Mouse (Mus musculus) CH12.LX (cell line): ENCODE results near the gene Cdk2ap1. TPM values are rescaled to one million over a fixed set of nuclear protein-coding genes. Genes with fewer than 3 reads are reported as not detected.

Source experiments
- DNase-seq: peaks from one replicate; pipeline ENCODE4 v3.0.0-alpha.2; 2013; ENCODE audit errors: extremely low read depth
- H3K27ac ChIP-seq: 2 replicates; pipeline ENCODE4 v1.5.1; 2012; ENCODE audit warnings: low read depth, mild to moderate bottlenecking, control low read depth, moderate library complexity; ENCODE audit not compliant: insufficient read depth
- H3K27me3 ChIP-seq: replicated peaks from 2 replicates; pipeline ENCODE3; 2012; ENCODE audit warnings: inconsistent platforms
- H3K36me3 ChIP-seq, 2 experiments: replicated peaks in 1 of 2; 2 replicates each; pipeline versions ENCODE3 to v1.6.1; 2012; ENCODE audit warnings: inconsistent platforms in 1 of 2, low read length in 1 of 2, mild to moderate bottlenecking in 1 of 2, mixed read lengths in 1 of 2, moderate library complexity in 1 of 2; ENCODE audit not compliant: control insufficient read depth in 1 of 2, insufficient read depth in 1 of 2
- H3K4me1 ChIP-seq, 2 experiments: 2 replicates each; pipeline ENCODE4 v1.6.1; 2012; ENCODE audit warnings: inconsistent platforms in 1 of 2, moderate library complexity in 1 of 2; ENCODE audit not compliant: insufficient read depth in 2 of 2, control insufficient read depth in 1 of 2
- H3K4me2 ChIP-seq: 2 replicates; pipeline ENCODE4 v1.6.1; 2012; ENCODE audit warnings: low read depth, mild to moderate bottlenecking, control low read depth; ENCODE audit not compliant: poor library complexity, insufficient read depth, severe bottlenecking
- H3K4me3 ChIP-seq, 3 experiments: fragments of 150-350 bp in 1 of 3; sonication (generic) in 1 of 3; replicated peaks in 1 of 3; 2 replicates each; pipeline versions ENCODE3 to v1.5.1; 2011 to 2012; ENCODE audit warnings: low read depth in 2 of 3, low read length in 2 of 3, mild to moderate bottlenecking in 2 of 3, moderate library complexity in 2 of 3, control low read depth in 1 of 3, improper control_type of control experiment in 1 of 3, inconsistent platforms in 1 of 3, mixed read lengths in 1 of 3; ENCODE audit not compliant: poor library complexity in 1 of 3
- H3K79me2 ChIP-seq: replicated peaks from 2 replicates; pipeline ENCODE4 v1.6.1; 2012; ENCODE audit warnings: mild to moderate bottlenecking, moderate library complexity; ENCODE audit not compliant: control insufficient read depth, poor library complexity, insufficient read depth, severe bottlenecking; ENCODE audit errors: extremely low read depth
- H3K9ac ChIP-seq: 2 replicates; pipeline ENCODE4 v1.6.1; 2012; ENCODE audit warnings: low read depth, mild to moderate bottlenecking, control low read depth, moderate library complexity; ENCODE audit not compliant: insufficient read depth
- H3K9me3 ChIP-seq: replicated peaks from 2 replicates; pipeline ENCODE3; 2012; ENCODE audit warnings: low read length, inconsistent platforms, mixed read lengths
- BHLHE40 ChIP-seq: IDR thresholded peaks from 2 replicates; pipeline ENCODE4 v1.6.1; 2011; ENCODE audit warnings: mild to moderate bottlenecking, low read depth, low read length, improper control_type of control experiment
- CHD2 ChIP-seq: IDR thresholded peaks from 2 replicates; pipeline ENCODE4 v1.6.1; 2011; ENCODE audit warnings: low read length, improper control_type of control experiment
- GABPA ChIP-seq: IDR thresholded peaks from 2 replicates; pipeline ENCODE4 v1.6.1; 2012; ENCODE audit warnings: low read depth, low read length, improper control_type of control experiment, inconsistent platforms; ENCODE audit not compliant: insufficient replicate concordance
- JUN ChIP-seq: IDR thresholded peaks from 2 replicates; pipeline ENCODE4 v1.6.1; 2011; ENCODE audit warnings: low read depth, mild to moderate bottlenecking, low read length, improper control_type of control experiment, moderate library complexity; ENCODE audit not compliant: insufficient read depth
- JUND ChIP-seq: conservative IDR thresholded peaks from 2 replicates; pipeline ENCODE4 v1.6.1; 2011; ENCODE audit warnings: low read depth, low read length, improper control_type of control experiment
- MAX ChIP-seq: IDR thresholded peaks from 2 replicates; pipeline ENCODE4 v1.6.1; 2011; ENCODE audit warnings: low read length, improper control_type of control experiment
- MAZ ChIP-seq: IDR thresholded peaks from 2 replicates; pipeline ENCODE4 v1.6.1; 2012; ENCODE audit warnings: low read depth, mild to moderate bottlenecking, inconsistent platforms, low read length, improper control_type of control experiment, moderate library complexity
- MXI1 ChIP-seq: IDR thresholded peaks from 2 replicates; pipeline ENCODE4 v1.6.1; 2011; ENCODE audit warnings: mild to moderate bottlenecking, low read depth, low read length, improper control_type of control experiment
- MYC ChIP-seq: IDR thresholded peaks from 2 replicates; pipeline ENCODE4 v1.6.1; 2011; ENCODE audit warnings: low read depth, mild to moderate bottlenecking, improper control_type of control experiment, low read length
- POLR2A ChIP-seq: IDR thresholded peaks from 2 replicates; pipeline ENCODE4 v1.6.1; 2011; ENCODE audit warnings: low read depth, mild to moderate bottlenecking, improper control_type of control experiment, low read length
- POLR2AphosphoS2 ChIP-seq: IDR thresholded peaks from 2 replicates; pipeline ENCODE4 v1.6.1; 2011; ENCODE audit warnings: low read depth, low read length, improper control_type of control experiment
- RCOR1 ChIP-seq: conservative IDR thresholded peaks from 2 replicates; pipeline ENCODE4 v1.6.1; 2012; ENCODE audit warnings: low read depth, mild to moderate bottlenecking, inconsistent platforms, low read length, improper control_type of control experiment
- SIN3A ChIP-seq: IDR thresholded peaks from 2 replicates; pipeline ENCODE4 v1.6.1; 2012; ENCODE audit warnings: low read length, improper control_type of control experiment, inconsistent platforms
- TBP ChIP-seq: conservative IDR thresholded peaks from 2 replicates; pipeline ENCODE4 v1.6.1; 2011; ENCODE audit warnings: low read depth, low read length, improper control_type of control experiment
- UBTF ChIP-seq: IDR thresholded peaks from 2 replicates; pipeline ENCODE4 v1.6.1; 2012; ENCODE audit warnings: low read depth, mild to moderate bottlenecking, inconsistent platforms, low read length, improper control_type of control experiment, moderate library complexity
- ZC3H11A ChIP-seq: IDR thresholded peaks from 2 replicates; pipeline ENCODE4 v1.6.1; 2012; ENCODE audit warnings: low read depth, mild to moderate bottlenecking, inconsistent platforms, low read length, improper control_type of control experiment
- ZKSCAN1 ChIP-seq: IDR thresholded peaks from 2 replicates; pipeline ENCODE4 v1.6.1; 2012; ENCODE audit warnings: low read depth, inconsistent platforms, low read length, improper control_type of control experiment, borderline replicate concordance
- ZNF384 ChIP-seq: IDR thresholded peaks from 2 replicates; pipeline ENCODE4 v1.6.1; 2012; ENCODE audit warnings: low read depth, low read length, improper control_type of control experiment, inconsistent platforms
- dilution Hi-C: fragments of 300-500 bp; cut with MboI; formaldehyde crosslinking; loops from 2 replicates; pipeline ENCODE4 v1.14.3; 2020; ENCODE audit warnings: low sequenced_read_pairs; ENCODE audit not compliant: extremely low pct_unique_long_range_greater_than_20kb, extremely low pct_ligation_motif_present
- in situ Hi-C: fragments of 300-500 bp; cut with MboI; formaldehyde crosslinking; loops from 3 replicates; pipeline ENCODE4 v1.14.3; 2019; ENCODE audit warnings: low sequenced_read_pairs, low pct_ligation_motif_present, low pct_unique_long_range_greater_than_20kb, mixed read lengths
- polyA plus RNA-seq: library from polyadenylated mRNA; unstranded; fragments of >175 nt; gene quantifications from 2 replicates; pipeline ENCODE4 v1.2.1, GENCODE M21; 2012; ENCODE audit warnings: low read depth; ENCODE audit not compliant: insufficient read length
- total RNA-seq, 2 experiments: library from RNA; depleted of rRNA; stranded (reverse); fragments of 300-350 nt in 1 of 2; fragments of >200 nt in 1 of 2; gene quantifications; 2 replicates each; pipeline ENCODE4 v1.2.3; 2012 to 2014

The Cdk2ap1 gene
- total and polyA plus RNA-seq, 3 experiments = 90.4 to 323 (median 179) TPM

DNA sequence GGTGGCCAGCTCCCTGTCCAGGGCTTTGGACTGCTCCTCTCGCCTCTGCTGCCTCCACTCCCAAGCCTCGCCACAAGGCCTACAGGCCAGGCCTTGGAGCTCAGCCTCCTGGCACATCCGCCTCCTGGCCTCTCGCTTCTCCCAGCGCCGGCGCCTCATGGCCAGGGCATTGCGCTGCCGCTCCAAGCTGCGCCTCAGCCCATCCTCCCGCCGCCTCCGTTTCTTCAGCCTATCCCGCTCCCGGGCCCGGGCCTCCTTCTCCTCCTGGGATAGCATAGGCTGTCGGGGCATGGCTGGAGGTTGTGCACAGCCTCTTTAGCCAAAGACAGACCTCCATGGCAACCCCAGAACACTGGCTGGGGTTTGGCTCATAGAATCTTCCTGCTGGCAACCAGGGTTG lies 13.7 kb downstream of the Cdk2ap1 start:
- H3K79me2 ChIP-seq = peaks cover 31% of the 10 kb centered on the region
- no peak for DNase-seq
- H3K36me3 ChIP-seq = peaks cover 34 to 54% of the 10 kb centered on the region in 2 experiments
- in situ Hi-C loops = no loop called here
- no peak overlapping the region for H3K4me2 ChIP-seq
- H3K4me3 ChIP-seq = no peak overlapping the region
- H3K27ac ChIP-seq = no peak overlapping the region
- H3K4me1 ChIP-seq = peaks cover 17 to 24% of the 10 kb centered on the region in 2 experiments
- no peaks in the 10 kb centered on the region for H3K27me3 ChIP-seq
- TF ChIP-seq MAX (no peak), BHLHE40 (no peak), UBTF (no peak), MAZ (no peak), JUND (no peak), TBP (no peak), POLR2AphosphoS2 (no peak), ZKSCAN1 (no peak), CHD2 (no peak), SIN3A (no peak), ZNF384 (no peak), POLR2A (no peak)
- H3K9ac ChIP-seq = no peak overlapping the region
- H3K9me3 ChIP-seq = no peaks in the 10 kb centered on the region
- dilution Hi-C loops = no loop called here

DNA sequence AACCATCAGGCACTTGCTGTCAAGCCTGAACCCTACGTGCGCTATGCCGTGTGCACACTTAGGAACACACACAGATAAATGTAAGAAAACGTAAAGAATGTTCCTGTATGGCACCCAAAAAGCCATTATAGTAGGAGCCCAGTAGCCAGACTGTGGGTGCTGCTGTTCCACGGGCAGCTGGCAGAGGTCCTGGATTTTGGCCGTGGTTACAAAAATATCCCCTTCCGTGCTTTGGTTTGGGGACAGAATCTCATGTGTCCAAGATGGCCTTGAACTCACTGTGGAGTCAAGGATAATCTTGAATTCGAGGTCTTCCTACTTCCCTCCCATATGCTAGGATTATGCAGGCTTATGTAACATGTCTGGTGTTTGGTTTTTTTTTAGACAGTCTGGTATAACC lies 20.0 kb downstream of the Cdk2ap1 start:
- dilution Hi-C loops (no loop called here), in situ Hi-C loops (no loop called here)

More for the DNA sequence above, 20.0 kb downstream of the Cdk2ap1 start:
- TF ChIP-seq MYC (no peak), JUN (no peak), RCOR1 (no peak), GABPA (no peak), ZC3H11A (no peak), TBP (no peak), MXI1 (no peak), UBTF (no peak), POLR2AphosphoS2 (no peak; the same call in 1 of the 2 replicates)
- Histone ChIP-seq H3K4me3 (no peak overlapping the region), H3K79me2 (no peaks in the 10 kb centered on the region), H3K36me3 (peaks cover 16 to 50% of the 10 kb centered on the region in 2 experiments), H3K27ac (no peak overlapping the region), H3K4me1 (peaks cover 10 to 17% of the 10 kb centered on the region in 2 experiments), H3K4me2 (no peak overlapping the region), H3K9me3 (no peaks in the 10 kb centered on the region), H3K27me3 (no peaks in the 10 kb centered on the region), H3K9ac (no peak overlapping the region)
- no peak for DNase-seq
